Mouse (Mus musculus) cerebellum, adult 2 months (tissue): ENCODE results near the gene Lkaaear1. TPM values are rescaled to one million over a fixed set of nuclear protein-coding genes. Genes with fewer than 3 reads are reported as not detected.
A peak's percentile ranks its signal among the peaks of the same experiment; 100 is the strongest.

ENCODE experiments used
- DNase-seq, 2 experiments: peaks; one replicate each; pipeline ENCODE4 v3.0.0; 2021
- H3K27ac ChIP-seq: fragments of 200-500 bp; 2 replicates; pipeline ENCODE4 v1.5.1; 2012; ENCODE audit warnings: low read length, control low read depth, inconsistent platforms; ENCODE audit not compliant: insufficient read depth
- H3K27me3 ChIP-seq: fragments of 200-500 bp; 2 replicates; pipeline ENCODE4 v1.6.1; 2012; ENCODE audit warnings: inconsistent platforms, mild to moderate bottlenecking, low read length, moderate library complexity; ENCODE audit not compliant: control insufficient read depth, insufficient read depth
- H3K4me1 ChIP-seq: fragments of 200-500 bp; 2 replicates; pipeline ENCODE4 v1.6.1; 2011; ENCODE audit warnings: low read length; ENCODE audit not compliant: control insufficient read depth, insufficient read depth
- H3K4me3 ChIP-seq: fragments of 200-500 bp; replicated peaks from 2 replicates; pipeline ENCODE3; 2011; ENCODE audit warnings: mild to moderate bottlenecking, low read depth, low read length, control low read depth; ENCODE audit not compliant: insufficient read depth
- CTCF ChIP-seq: fragments of 200-500 bp; IDR thresholded peaks from 2 replicates; pipeline ENCODE4 v1.5.1; 2011; ENCODE audit warnings: low read depth, mild to moderate bottlenecking, control low read depth, low read length, moderate library complexity, borderline replicate concordance; ENCODE audit not compliant: insufficient read depth
- POLR2A ChIP-seq: fragments of 200-500 bp; IDR thresholded peaks from 2 replicates; pipeline ENCODE4 v1.6.1; 2011; ENCODE audit warnings: low read length, control low read depth, borderline replicate concordance; ENCODE audit not compliant: insufficient read depth
- WGBS: fragments of 180-500 bp; shearing (Covaris S2); methylation state at CpG from one replicate; pipeline ENCODE4 v1.1.7; 2018; 5-methylcytosine and 5-hydroxymethylcytosine counted together
- polyA plus RNA-seq: library from polyadenylated mRNA; depleted of rRNA; stranded (reverse); fragments of >200 nt; gene quantifications from 2 replicates; pipeline ENCODE4 v1.2.3, GENCODE M21; 2012

Gene Lkaaear1
- polyA plus RNA-seq, 1 experiment, result not detected

- peak within 1 kb of the TSS; percentile 95 for H3K4me3 ChIP-seq
- TF ChIP-seq POLR2A, result peak; percentile 49; the same call in 1 of the 2 replicates
- TF ChIP-seq CTCF, result no peak
- peak within 1 kb of the TSS; percentile 85 for H3K27ac ChIP-seq
- under 1% methylated on average over 69 of the region's 69 CpGs for WGBS
- peaks cover 13% of the 10 kb centered on the region; the same call in 1 of the 2 replicates for H3K4me1 ChIP-seq
- DNase-seq, result peak; percentile 84 to 86
- no peaks in the 10 kb centered on the region for H3K27me3 ChIP-seq
Measured at GRCm38 (mm10) chr2:181679951-181680715, 18.1 kb downstream of the Lkaaear1 start, which contains the start of gene Tcea2. Gene Tcea2 (plus strand): TSS chr2:181680310.

GRCm38 (mm10) chr2:181678780-181679179 is 19.5 kb downstream of the Lkaaear1 start:
- no peak overlapping the region for H3K27ac ChIP-seq
- H3K4me3 ChIP-seq, result no peak overlapping the region
- WGBS, result 83% methylated on average over 1 of the region's 1 CpGs
- peak; percentile 67 to 76 for DNase-seq
- H3K4me1 ChIP-seq, result peaks cover 13% of the 10 kb centered on the region; the same call in 1 of the 2 replicates
- TF ChIP-seq POLR2A, result no peak
- TF ChIP-seq CTCF, result peak; percentile 87
- H3K27me3 ChIP-seq, result no peaks in the 10 kb centered on the region

- Histone ChIP-seq H3K27me3 (no peaks in the 10 kb centered on the region), H3K4me3 (no peak overlapping the region), H3K27ac (no peak overlapping the region), H3K4me1 (peaks cover 13% of the 10 kb centered on the region; the same call in 1 of the 2 replicates)
- WGBS, result 33% methylated on average over 3 of the region's 3 CpGs
- TF ChIP-seq POLR2A, result no peak
- no peak for TF ChIP-seq CTCF
- DNase-seq, result no peak
Measured at GRCm38 (mm10) chr2:181677755-181678098, 20.5 kb downstream of the Lkaaear1 start.

GRCm38 (mm10) chr2:181677096-181677754 is 21.0 kb downstream of the Lkaaear1 start:
- no peak overlapping the region for H3K4me3 ChIP-seq
- peaks cover 13% of the 10 kb centered on the region; the same call in 1 of the 2 replicates for H3K4me1 ChIP-seq
- no peak for DNase-seq
- no peaks in the 10 kb centered on the region for H3K27me3 ChIP-seq
- 71% methylated on average over 5 of the region's 5 CpGs for WGBS
- no peak for TF ChIP-seq POLR2A
- no peak for TF ChIP-seq CTCF
- H3K27ac ChIP-seq, result no peak overlapping the region

- Histone ChIP-seq H3K27ac (no peak overlapping the region), H3K27me3 (peaks cover 2% of the 10 kb centered on the region; the same call in 1 of the 2 replicates), H3K4me1 (peaks cover 13% of the 10 kb centered on the region; the same call in 1 of the 2 replicates), H3K4me3 (no peak overlapping the region)
- TF ChIP-seq POLR2A, result no peak
- 63% methylated on average over 2 of the region's 2 CpGs for WGBS
- DNase-seq, result no peak
Measured at GRCm38 (mm10) chr2:181676424-181676823, 21.8 kb downstream of the Lkaaear1 start.

GRCm38 (mm10) chr2:181675454-181675853 is 22.8 kb downstream of the Lkaaear1 start:
- H3K27ac ChIP-seq, result no peak overlapping the region
- WGBS, result 4% methylated on average over 14 of the region's 14 CpGs
- no peak for TF ChIP-seq POLR2A
- TF ChIP-seq CTCF, result no peak
- H3K27me3 ChIP-seq, result peaks cover 2% of the 10 kb centered on the region; the same call in 1 of the 2 replicates
- H3K4me1 ChIP-seq, result peaks cover 10% of the 10 kb centered on the region; the same call in 1 of the 2 replicates
- H3K4me3 ChIP-seq, result no peak overlapping the region
- DNase-seq, result peak; percentile 42 to 58

GRCm38 (mm10) chr2:181674934-181675333 is 23.3 kb downstream of the Lkaaear1 start:
- Histone ChIP-seq H3K4me3 (no peak overlapping the region), H3K4me1 (peaks cover 10% of the 10 kb centered on the region; the same call in 1 of the 2 replicates), H3K27ac (no peak overlapping the region), H3K27me3 (peaks cover 2% of the 10 kb centered on the region; the same call in 1 of the 2 replicates)
- WGBS, result 83% methylated on average over 4 of the region's 4 CpGs
- DNase-seq, result no peak
- no peak for TF ChIP-seq POLR2A
- no peak for TF ChIP-seq CTCF
